Mouse (Mus musculus): Measurements from ENCODE around the gene Focad. TPM values are rescaled to one million over a fixed set of nuclear protein-coding genes. Genes with fewer than 3 reads are reported as not detected.
A peak's percentile ranks its signal among the peaks of the same experiment; 100 is the strongest.

Focad gene
- total and polyA plus RNA-seq, 2 experiments from 2014 or later = 9.2 to 34.1 TPM

DNA sequence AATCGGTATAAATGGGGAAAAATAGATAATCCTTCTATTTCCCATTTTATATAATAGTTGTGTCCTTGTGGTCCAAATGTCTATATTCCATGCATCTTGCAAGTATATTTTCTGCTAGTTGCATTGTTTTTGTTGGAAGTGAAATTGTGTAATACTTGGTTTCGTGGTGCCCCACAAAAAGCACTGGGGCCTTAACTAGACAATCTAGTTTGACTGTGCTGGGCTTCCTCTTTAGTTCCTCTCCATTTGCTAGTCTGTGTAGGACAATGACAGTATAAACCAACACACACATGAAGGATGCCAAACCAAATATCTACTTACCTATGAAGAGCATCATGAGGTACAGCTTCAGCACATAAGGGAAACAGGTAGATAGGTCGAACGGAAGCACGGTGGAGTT is 324.9 kb downstream of the Focad start:
- Histone ChIP-seq H3K4me2 (ENCODE audit: low read depth, low read length) (no peak overlapping the region), H3K27me3 (ENCODE audit: insufficient read depth, low read length) (no peaks in the 10 kb centered on the region), H3K36me3 (ENCODE audit: insufficient read depth, low read length) (no peaks in the 10 kb centered on the region), H3K9ac (replicated peaks; ENCODE audit: low read length) (no peak overlapping the region), H3K4me1 (ENCODE audit: insufficient read depth, low read length) (no peaks in the 10 kb centered on the region), H3K4me3 (ENCODE audit: low read length) (no peak overlapping the region), H3K9me3 (ENCODE audit: low read length) (no peaks in the 10 kb centered on the region), H3K27ac (no peak overlapping the region)
- 99% methylated on average over 5 of the region's 5 CpGs for WGBS
- DNase-seq (ENCODE audit: low spot score) (no peak), ATAC-seq (no peak)
- no peak for TF ChIP-seq CTCF (IDR thresholded peaks at IDR 0.05; ENCODE audit: low read depth)

DNA sequence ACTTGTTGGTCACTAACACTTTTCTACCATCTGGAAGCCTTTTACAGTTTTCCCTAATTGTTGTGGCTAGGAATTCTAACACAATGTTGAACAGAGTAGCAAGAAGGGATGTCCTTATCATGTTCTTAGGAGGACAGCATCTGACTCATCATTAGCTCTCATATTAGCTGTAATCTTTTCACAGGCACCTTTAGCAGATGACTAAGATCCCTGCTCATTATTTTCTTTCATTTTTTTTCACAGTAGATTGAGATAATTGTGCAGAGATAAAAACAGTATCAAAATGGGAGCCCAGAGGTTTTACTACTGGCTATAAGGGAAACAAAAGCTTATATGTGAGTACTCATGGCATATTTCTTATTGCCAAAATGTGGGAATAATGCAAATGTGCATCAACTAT is 330.1 kb downstream of the Focad start:
- Histone ChIP-seq H3K4me2 (ENCODE audit: low read depth, low read length) (no peak overlapping the region), H3K9me3 (ENCODE audit: low read length) (no peaks in the 10 kb centered on the region), H3K4me1 (ENCODE audit: insufficient read depth, low read length) (no peaks in the 10 kb centered on the region), H3K27me3 (ENCODE audit: insufficient read depth, low read length) (no peaks in the 10 kb centered on the region), H3K27ac (no peak overlapping the region), H3K4me3 (ENCODE audit: low read length) (no peak overlapping the region), H3K9ac (replicated peaks; ENCODE audit: low read length) (no peak overlapping the region), H3K36me3 (ENCODE audit: insufficient read depth, low read length) (no peaks in the 10 kb centered on the region)
- TF ChIP-seq CTCF (IDR thresholded peaks at IDR 0.05; ENCODE audit: low read depth) = no peak
- DNase-seq (ENCODE audit: low spot score) = no peak
- ATAC-seq = no peak

DNA sequence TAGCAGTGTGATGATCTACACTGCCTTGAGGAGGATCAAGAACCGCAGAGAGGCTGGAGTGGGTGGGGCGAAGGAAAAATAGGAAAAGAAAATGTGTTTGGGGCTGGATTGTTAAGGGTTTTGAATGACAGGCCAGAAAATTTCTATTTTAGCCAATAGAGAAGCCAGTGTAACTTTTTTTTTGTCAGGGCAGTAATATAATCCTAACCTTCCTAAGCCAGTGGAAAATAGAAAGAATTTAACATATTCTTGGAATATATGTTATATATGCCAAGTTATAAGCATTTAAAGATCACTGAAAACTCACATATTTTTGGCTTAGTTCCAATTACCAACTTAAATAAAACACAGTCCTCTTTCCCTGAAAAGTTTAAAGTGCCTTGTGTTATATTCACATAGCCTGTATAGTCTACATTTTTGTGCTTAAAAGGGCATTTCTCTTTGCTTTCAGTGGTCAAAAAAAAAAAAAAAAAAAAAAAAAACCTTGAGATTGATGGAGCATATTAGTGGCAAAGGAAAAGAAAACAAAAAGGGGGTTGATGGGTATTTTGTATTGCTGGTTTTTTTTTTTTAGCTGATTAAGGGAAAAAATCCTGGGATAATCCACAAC is 333.3 kb downstream of the Focad start:
- H3K9ac ChIP-seq (replicated peaks; ENCODE audit: low read length) = no peak overlapping the region
- H3K27me3 ChIP-seq (ENCODE audit: insufficient read depth, low read length) = no peaks in the 10 kb centered on the region
- no peaks in the 10 kb centered on the region for H3K4me1 ChIP-seq (ENCODE audit: insufficient read depth, low read length)
- H3K27ac ChIP-seq = no peak overlapping the region
- 92% methylated on average over 2 of the region's 2 CpGs for WGBS
- no peak overlapping the region for H3K4me3 ChIP-seq (ENCODE audit: low read length)
- no peak for ATAC-seq
- no peaks in the 10 kb centered on the region for H3K36me3 ChIP-seq (ENCODE audit: insufficient read depth, low read length)
- no peak overlapping the region for H3K4me2 ChIP-seq (ENCODE audit: low read depth, low read length)
- no peak for DNase-seq (ENCODE audit: low spot score)
- TF ChIP-seq CTCF (IDR thresholded peaks at IDR 0.05; ENCODE audit: low read depth) = no peak
- H3K9me3 ChIP-seq (ENCODE audit: low read length) = no peaks in the 10 kb centered on the region

DNA sequence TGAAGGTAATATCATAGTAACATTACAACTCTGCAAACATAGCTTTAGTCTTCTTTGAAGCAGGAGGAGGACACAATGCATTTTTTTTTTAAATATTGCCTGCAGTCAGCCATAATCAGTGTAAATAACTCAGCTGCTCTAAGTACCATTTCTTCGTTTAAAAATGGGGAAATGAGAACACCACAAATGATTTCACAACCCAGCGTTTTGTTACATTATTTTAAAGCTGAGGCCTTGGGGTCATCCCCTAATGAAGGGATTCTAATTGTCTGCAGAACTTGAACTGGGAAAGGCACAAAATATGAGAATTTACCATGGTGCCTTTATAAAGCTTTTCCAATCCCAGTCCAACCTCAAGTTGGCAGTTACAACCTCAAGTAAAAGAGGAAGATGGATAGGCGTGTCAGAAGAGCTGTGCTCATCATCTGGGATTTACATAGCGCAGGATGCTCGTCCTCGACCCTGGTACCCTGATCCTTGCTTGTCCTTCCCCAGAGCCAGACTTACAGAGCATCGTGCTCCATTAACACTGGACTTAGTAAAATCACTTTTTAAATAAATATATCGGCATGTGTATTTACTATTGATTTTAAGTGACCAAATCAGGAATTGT is 338.1 kb downstream of the Focad start:
- Histone ChIP-seq H3K36me3 (ENCODE audit: insufficient read depth, low read length) (no peaks in the 10 kb centered on the region), H3K9ac (replicated peaks; ENCODE audit: low read length) (no peak overlapping the region), H3K4me1 (ENCODE audit: insufficient read depth, low read length) (no peaks in the 10 kb centered on the region), H3K27me3 (ENCODE audit: insufficient read depth, low read length) (no peaks in the 10 kb centered on the region), H3K4me2 (ENCODE audit: low read depth, low read length) (no peak overlapping the region), H3K27ac (no peak overlapping the region), H3K4me3 (ENCODE audit: low read length) (no peak overlapping the region), H3K9me3 (ENCODE audit: low read length) (no peaks in the 10 kb centered on the region)
- 80% methylated on average over 8 of the region's 8 CpGs for WGBS
- DNase-seq (ENCODE audit: low spot score) (no peak), ATAC-seq (no peak)
- TF ChIP-seq CTCF (IDR thresholded peaks at IDR 0.05; ENCODE audit: low read depth) = no peak

DNA sequence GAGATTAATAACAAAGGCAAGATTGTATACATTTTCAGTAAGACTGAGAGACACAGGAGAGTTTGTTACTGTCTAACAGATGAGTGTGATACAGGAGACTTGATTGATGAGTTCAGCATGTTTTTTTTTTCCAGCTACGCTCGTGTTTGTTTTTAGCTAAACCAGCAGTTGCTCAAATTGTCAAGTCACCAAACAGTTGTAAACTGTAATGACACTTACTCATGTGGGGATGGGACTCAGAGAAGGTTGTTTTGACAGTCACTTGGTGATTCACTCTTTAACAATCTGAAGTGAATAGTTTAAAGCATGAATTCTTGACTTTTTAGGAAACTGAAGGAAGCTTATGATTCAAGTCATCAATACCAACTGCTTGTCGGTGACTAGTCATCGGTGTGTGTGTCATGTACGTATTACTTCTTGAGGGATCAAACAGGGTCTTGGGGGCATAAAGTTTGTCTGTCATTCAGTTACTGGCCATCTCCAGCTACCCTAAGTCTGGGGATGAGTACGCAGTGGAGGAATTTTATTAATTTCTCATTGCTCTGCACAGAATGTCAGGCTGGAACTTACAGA is 342.2 kb downstream of the Focad start:
- ATAC-seq (no peak), DNase-seq (ENCODE audit: low spot score) (no peak)
- WGBS = 85% methylated on average over 6 of the region's 6 CpGs
- Histone ChIP-seq H3K9me3 (ENCODE audit: low read length) (no peaks in the 10 kb centered on the region), H3K4me1 (ENCODE audit: insufficient read depth, low read length) (peaks cover 10% of the 10 kb centered on the region; the same call in 1 of the 2 replicates), H3K36me3 (ENCODE audit: insufficient read depth, low read length) (no peaks in the 10 kb centered on the region), H3K4me3 (ENCODE audit: low read length) (no peak overlapping the region), H3K27me3 (ENCODE audit: insufficient read depth, low read length) (no peaks in the 10 kb centered on the region), H3K4me2 (ENCODE audit: low read depth, low read length) (no peak overlapping the region), H3K9ac (replicated peaks; ENCODE audit: low read length) (no peak overlapping the region), H3K27ac (no peak overlapping the region)
- no peak for TF ChIP-seq CTCF (IDR thresholded peaks at IDR 0.05; ENCODE audit: low read depth)

DNA sequence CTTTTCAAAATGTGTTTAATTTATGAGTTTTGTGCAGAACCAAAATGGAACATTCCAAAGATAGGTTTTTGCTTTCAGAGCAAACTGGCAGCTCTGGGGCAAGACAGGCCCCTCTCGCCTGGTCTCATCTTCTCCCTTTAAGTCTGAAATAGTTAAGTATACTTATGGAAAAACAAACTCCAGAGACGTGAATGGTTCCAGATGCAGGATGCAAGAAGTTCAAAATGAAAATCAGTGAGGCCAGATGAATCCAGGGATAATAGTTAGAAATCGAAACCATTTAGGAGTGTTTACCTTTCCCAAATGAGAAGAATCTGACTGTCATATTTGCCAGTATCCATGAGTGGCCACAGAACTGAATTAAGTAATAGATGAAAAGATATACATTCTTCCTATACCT is 342.7 kb downstream of the Focad start:
- Histone ChIP-seq H3K4me2 (ENCODE audit: low read depth, low read length) (no peak overlapping the region), H3K36me3 (ENCODE audit: insufficient read depth, low read length) (no peaks in the 10 kb centered on the region), H3K27me3 (ENCODE audit: insufficient read depth, low read length) (no peaks in the 10 kb centered on the region), H3K4me1 (ENCODE audit: insufficient read depth, low read length) (peaks cover 10% of the 10 kb centered on the region; the same call in 1 of the 2 replicates), H3K27ac (no peak overlapping the region), H3K9me3 (ENCODE audit: low read length) (no peaks in the 10 kb centered on the region), H3K9ac (replicated peaks; ENCODE audit: low read length) (no peak overlapping the region), H3K4me3 (ENCODE audit: low read length) (no peak overlapping the region)
- no peak for DNase-seq (ENCODE audit: low spot score)
- no peak for ATAC-seq
- no peak for TF ChIP-seq CTCF (IDR thresholded peaks at IDR 0.05; ENCODE audit: low read depth)
- 88% methylated on average over 3 of the region's 3 CpGs for WGBS

DNA sequence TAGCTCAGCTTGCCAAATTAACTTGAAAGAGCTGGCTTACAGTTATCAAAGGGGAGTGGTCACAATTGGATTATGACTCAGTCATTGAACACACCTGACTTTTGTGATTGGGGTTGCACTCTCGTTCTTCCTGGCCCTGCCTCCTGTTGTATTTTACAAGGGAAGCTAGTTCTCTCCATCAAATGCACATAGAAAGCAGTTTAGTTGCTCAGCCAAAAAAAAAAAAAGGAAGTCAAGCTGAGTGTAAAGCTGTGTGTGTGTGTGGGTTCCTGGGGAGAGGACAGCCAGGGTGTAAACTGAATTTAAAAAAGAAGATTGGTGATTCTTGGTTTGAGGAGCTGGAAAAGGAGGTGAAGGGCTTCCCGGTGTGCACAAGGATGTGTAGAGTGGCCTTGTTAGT is 343.5 kb downstream of the Focad start:
- ATAC-seq (no peak), DNase-seq (ENCODE audit: low spot score) (no peak)
- H3K9ac ChIP-seq (replicated peaks; ENCODE audit: low read length) = no peak overlapping the region
- no peaks in the 10 kb centered on the region for H3K36me3 ChIP-seq (ENCODE audit: insufficient read depth, low read length)
- H3K9me3 ChIP-seq (ENCODE audit: low read length) = no peaks in the 10 kb centered on the region
- no peak overlapping the region for H3K4me3 ChIP-seq (ENCODE audit: low read length)
- peaks cover 10% of the 10 kb centered on the region; the same call in 1 of the 2 replicates for H3K4me1 ChIP-seq (ENCODE audit: insufficient read depth, low read length)
- H3K27ac ChIP-seq = no peak overlapping the region
- peak overlapping the region; percentile 66; the same call in 1 of the 2 replicates for H3K4me2 ChIP-seq (ENCODE audit: low read depth, low read length)
- H3K27me3 ChIP-seq (ENCODE audit: insufficient read depth, low read length) = no peaks in the 10 kb centered on the region
- WGBS = 42% methylated on average over 2 of the region's 2 CpGs
- TF ChIP-seq CTCF (IDR thresholded peaks at IDR 0.05; ENCODE audit: low read depth) = no peak

All from hindbrain, postnatal 0 days (tissue).